ENCODE assay signal across 10 mouse cellular contexts in genomic region chr7:49255053-49255452, GRCm38 (mm10).
A peak's percentile ranks its signal among the peaks of the same experiment; 100 is the strongest.
DNase-seq lines count a peak whose midpoint lies in the region; ATAC-seq and TF ChIP-seq lines count a peak whose summit lies in the region.
"Had no signal": no experiment of that assay in that cellular context is flagged by ENCODE, and none has a peak within 500 bp of the region (broad histone marks: within the 10 kb centered on the region; RNA-seq: fewer than 3 reads in every experiment).

No protein-coding gene starts in this region.

- H3K4me2 ChIP-seq in intestine, postnatal 0 days (replicated peaks; ENCODE audit: low read depth) = no peak overlapping the region
- no peak overlapping the region for H3K4me2 ChIP-seq in intestine, embryonic 15.5 days (replicated peaks)
- H3K4me2 ChIP-seq in lung, postnatal 0 days (replicated peaks; ENCODE audit: low read depth, low read length) = no peak overlapping the region
- H3K4me2 ChIP-seq: lung, embryonic 15.5 days had no signal

- peak; percentile 58 for TF ChIP-seq CTCF in intestine, postnatal 0 days (IDR thresholded peaks at IDR 0.05; ENCODE audit: low read depth)
- TF ChIP-seq CTCF in lung, postnatal 0 days (IDR thresholded peaks at IDR 0.05) = peak; percentile 58
- peak; percentile 20; the same call in 1 of the 2 replicates for TF ChIP-seq CTCF in cortical plate, adult 2 months (IDR thresholded peaks at IDR 0.05; ENCODE audit: extremely low read depth, insufficient read depth, low read length)

- TF ChIP-seq EP300 in lung, postnatal 0 days (IDR thresholded peaks at IDR 0.05) = no peak

- no peak for ATAC-seq in intestine, postnatal 0 days
- ATAC-seq in intestine, embryonic 15.5 days = no peak
- ATAC-seq in lung, postnatal 0 days = no peak

- no peak for TF ChIP-seq POLR2A in cortical plate, adult 2 months (IDR thresholded peaks at IDR 0.05; ENCODE audit: extremely low read depth, insufficient read depth, low read length)

- no peaks in the 10 kb centered on the region for H3K36me3 ChIP-seq in intestine, postnatal 0 days (ENCODE audit: control insufficient read depth, insufficient read depth)
- H3K36me3 ChIP-seq in intestine, embryonic 15.5 days = no peaks in the 10 kb centered on the region
- no peaks in the 10 kb centered on the region for H3K36me3 ChIP-seq in lung, postnatal 0 days (ENCODE audit: insufficient read depth, low read length)
- H3K36me3 ChIP-seq in ES-E14 (ENCODE audit: control insufficient read depth, insufficient read depth, low read length, poor library complexity, severe bottlenecking) = no peaks in the 10 kb centered on the region
- H3K36me3 ChIP-seq: lung, embryonic 15.5 days had no signal

- H3K9me3 ChIP-seq in intestine, postnatal 0 days (ENCODE audit: control insufficient read depth) = no peaks in the 10 kb centered on the region
- H3K9me3 ChIP-seq in intestine, embryonic 15.5 days = no peaks in the 10 kb centered on the region
- no peaks in the 10 kb centered on the region for H3K9me3 ChIP-seq in lung, postnatal 0 days (ENCODE audit: low read length)
- H3K9me3 ChIP-seq in ES-E14 (ENCODE audit: control insufficient read depth, insufficient read depth, low read depth, low read length) = no peaks in the 10 kb centered on the region
- H3K9me3 ChIP-seq: lung, embryonic 15.5 days had no signal

- 97% methylated on average over 5 of the region's 5 CpGs for WGBS in intestine, postnatal 0 days
- WGBS in intestine, embryonic 15.5 days = 95% methylated on average over 5 of the region's 5 CpGs
- 96% methylated on average over 5 of the region's 5 CpGs for WGBS in lung, postnatal 0 days

- no peak for DNase-seq in lung, postnatal 0 days (ENCODE audit: low spot score)
- DNase-seq in lung, postnatal 14 days = no peak
- peak; percentile 44 for DNase-seq in ES-E14 (ENCODE audit: low read depth, low spot score)
- DNase-seq in right cerebral cortex, postnatal 36 days (ENCODE audit: low spot score in 2 of 2) = no peak
- DNase-seq: adrenal gland, postnatal 14 days; layer of hippocampus, postnatal 36 days had no signal

- H3K4me3 ChIP-seq in intestine, postnatal 0 days (ENCODE audit: low read depth, low read length) = no peak overlapping the region
- H3K4me3 ChIP-seq in intestine, embryonic 15.5 days (replicated peaks) = no peak overlapping the region
- H3K4me3 ChIP-seq in lung, postnatal 0 days (ENCODE audit: low read depth, low read length) = no peak overlapping the region
- H3K4me3 ChIP-seq in ES-E14 (ENCODE audit: insufficient read depth in 1 of 2, low read depth in 1 of 2, low read length in 2 of 2, poor library complexity in 1 of 2, severe bottlenecking in 1 of 2) = no peak overlapping the region
- no peak overlapping the region for H3K4me3 ChIP-seq in cortical plate, adult 2 months (ENCODE audit: insufficient read depth, low read length)
- H3K4me3 ChIP-seq: lung, embryonic 15.5 days had no signal

- in situ Hi-C loops in ES-E14 (cut with MboI; ENCODE audit: low sequenced_read_pairs in 2 of 2, unreplicated experiment in 2 of 2) = no loop called here

- H3K4me1 ChIP-seq in intestine, postnatal 0 days (replicated peaks; ENCODE audit: control insufficient read depth, insufficient read depth, low read length) = no peaks in the 10 kb centered on the region
- peaks cover 6% of the 10 kb centered on the region; the same call in 1 of the 2 replicates for H3K4me1 ChIP-seq in intestine, embryonic 15.5 days (replicated peaks)
- 0 out of 2 replicates have a peak, but pooled peaks cover 7% of the 10 kb centered on the region for H3K4me1 ChIP-seq in lung, postnatal 0 days (ENCODE audit: insufficient read depth, low read depth, low read length)
- H3K4me1 ChIP-seq in ES-E14 (ENCODE audit: control insufficient read depth in 2 of 2, insufficient read depth in 2 of 2, low read length in 2 of 2, poor library complexity in 1 of 2) = no peaks in the 10 kb centered on the region
- peaks cover 27% of the 10 kb centered on the region for H3K4me1 ChIP-seq in cortical plate, adult 2 months (ENCODE audit: control insufficient read depth, insufficient read depth, low read length)

- no peak overlapping the region for H3K9ac ChIP-seq in intestine, postnatal 0 days (ENCODE audit: low read depth, low read length)
- no peak overlapping the region for H3K9ac ChIP-seq in intestine, embryonic 15.5 days
- no peak overlapping the region for H3K9ac ChIP-seq in lung, postnatal 0 days (replicated peaks; ENCODE audit: low read depth)
- H3K9ac ChIP-seq in ES-E14 (ENCODE audit: insufficient read depth, low read depth, low read length, poor library complexity, severe bottlenecking) = no peak overlapping the region
- H3K9ac ChIP-seq: lung, embryonic 15.5 days had no signal

- H3K27me3 ChIP-seq in intestine, postnatal 0 days (replicated peaks; ENCODE audit: control insufficient read depth, insufficient read depth, low read length) = no peaks in the 10 kb centered on the region
- no peaks in the 10 kb centered on the region for H3K27me3 ChIP-seq in intestine, embryonic 15.5 days (replicated peaks)
- no peaks in the 10 kb centered on the region for H3K27me3 ChIP-seq in lung, postnatal 0 days (replicated peaks; ENCODE audit: insufficient read depth, low read length)
- H3K27me3 ChIP-seq: lung, embryonic 15.5 days had no signal

- no peak overlapping the region for H3K27ac ChIP-seq in intestine, postnatal 0 days (ENCODE audit: low read depth, low read length)
- H3K27ac ChIP-seq in intestine, embryonic 15.5 days = no peak overlapping the region
- H3K27ac ChIP-seq in lung, postnatal 0 days (ENCODE audit: low read length) = no peak overlapping the region
- H3K27ac ChIP-seq in ES-E14 (ENCODE audit: insufficient read depth, low read depth, low read length, poor library complexity, severe bottlenecking) = no peak overlapping the region
- H3K27ac ChIP-seq in cortical plate, adult 2 months (ENCODE audit: insufficient read depth, low read length) = no peak overlapping the region
- H3K27ac ChIP-seq: lung, embryonic 15.5 days had no signal

TF ChIP-seq in ES-E14, 5 proteins besides CTCF, POLR2A, EP300 and RAD21:
- TF ChIP-seq CHD2 (IDR thresholded peaks at IDR 0.05; ENCODE audit: low read depth, low read length) = no peak
- TF ChIP-seq ZNF384 (IDR thresholded peaks at IDR 0.05; ENCODE audit: low read depth, low read length) = no peak
- TF ChIP-seq ZC3H11A (IDR thresholded peaks at IDR 0.05; ENCODE audit: borderline replicate concordance, low read depth, low read length) = no peak
- TF ChIP-seq MAFK (IDR thresholded peaks at IDR 0.05; ENCODE audit: insufficient read depth, low read depth, low read length) = no peak
- no peak for TF ChIP-seq HCFC1 (IDR thresholded peaks at IDR 0.05; ENCODE audit: borderline replicate concordance, insufficient read depth, low read length)
